In the genomic region with DNA sequence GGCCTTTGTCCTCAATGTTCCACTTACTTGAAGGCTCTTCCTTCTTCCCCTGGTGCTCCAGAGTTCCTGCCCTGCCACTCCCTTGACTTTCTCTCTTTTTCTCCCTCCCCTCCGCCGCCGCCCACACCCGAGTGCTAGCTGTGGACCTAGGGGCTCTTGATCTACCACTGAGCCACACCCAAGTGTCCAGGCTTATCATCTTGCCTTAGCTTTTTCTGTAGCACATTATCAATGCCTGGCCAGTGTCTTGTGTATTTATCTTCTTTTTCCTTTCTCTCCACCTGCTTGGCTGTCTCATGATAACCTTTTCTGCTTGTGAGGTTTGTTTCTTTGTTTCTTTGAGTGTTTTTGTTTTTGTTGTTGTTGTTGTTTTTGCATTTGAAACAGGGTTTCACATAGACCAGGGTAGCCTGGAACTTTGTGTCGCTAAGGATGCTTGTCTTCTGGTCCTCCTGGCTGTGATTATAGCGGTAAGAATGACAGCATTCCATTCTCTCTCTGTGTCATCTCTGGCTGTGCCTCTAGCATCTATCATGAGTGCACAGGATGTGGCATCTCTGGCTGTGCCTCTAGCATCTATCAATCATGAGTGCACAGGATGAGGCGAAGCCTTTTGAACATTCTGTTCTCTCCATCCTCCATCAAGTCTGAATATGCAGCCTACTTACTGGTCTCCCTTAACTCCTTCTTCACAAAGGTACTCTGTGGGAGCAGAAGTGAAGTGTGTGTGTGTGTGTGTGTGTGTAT, we compare ENCODE assay signal across 11 mouse cellular contexts. TPM values are rescaled to one million over a fixed set of nuclear protein-coding genes. Genes with fewer than 3 reads are reported as not detected.
DNase-seq lines count a peak whose midpoint lies in the region; ATAC-seq and TF ChIP-seq lines count a peak whose summit lies in the region.
"Had no signal": no experiment of that assay in that cellular context is flagged by ENCODE, and none has a peak within 500 bp of the region (broad histone marks: within the 10 kb centered on the region; RNA-seq: fewer than 3 reads in every experiment).

A gene (minus strand): TSS at position 68 of the 747 bp plus-strand sequence.

- intact Hi-C loops in left cerebral cortex, postnatal 36 days (cut with DNase I), result no loop called here

- no peak within 1 kb of the TSS; the same call in 1 of the 2 replicates for H3K9ac ChIP-seq in forebrain, embryonic 11.5 days (ENCODE audit: low read length)
- no peak within 1 kb of the TSS for H3K9ac ChIP-seq in forebrain, embryonic 15.5 days (replicated peaks)
- H3K9ac ChIP-seq in liver, embryonic 14.5 days (replicated peaks), result peak within 1 kb of the TSS; percentile 85
- H3K9ac ChIP-seq: neural tube, embryonic 13.5 days had no signal

- no peak for DNase-seq in forebrain, embryonic 11.5 days (ENCODE audit: low spot score)
- DNase-seq in CD4-positive, CD25-positive, alpha-beta regulatory T cell, adult 2 months (ENCODE audit: low read depth, low spot score), result peak; percentile 81
- DNase-seq in embryonic facial prominence, embryonic 10.5 days (ENCODE audit: low spot score), result no peak
- peak; percentile 86 to 89 (median 86) for DNase-seq in liver, embryonic 14.5 days (ENCODE audit: low read depth in 3 of 3, low spot score in 3 of 3)
- DNase-seq in gastrocnemius, adult 8-10 months (ENCODE audit: low spot score in 2 of 2), result no peak
- no peak for DNase-seq in left cerebral cortex, postnatal 36 days (ENCODE audit: low spot score in 2 of 2)
- DNase-seq in heart, adult 8-10 months (ENCODE audit: low spot score), result no peak
- DNase-seq: cerebellum, adult 9-11 months; heart, postnatal 36 days had no signal

- WGBS in forebrain, embryonic 11.5 days, result 81% methylated on average over 7 of the region's 7 CpGs
- WGBS in forebrain, embryonic 15.5 days, result 76% methylated on average over 7 of the region's 7 CpGs
- 72% methylated on average over 7 of the region's 7 CpGs for WGBS in embryonic facial prominence, embryonic 10.5 days
- 16% methylated on average over 7 of the region's 7 CpGs for WGBS in liver, embryonic 14.5 days (ENCODE audit: insufficient replicate concordance)

- H3K27ac ChIP-seq in forebrain, embryonic 11.5 days (ENCODE audit: low read depth, low read length), result peak within 1 kb of the TSS; percentile 31
- no peak within 1 kb of the TSS for H3K27ac ChIP-seq in forebrain, embryonic 15.5 days (replicated peaks)
- H3K27ac ChIP-seq in embryonic facial prominence, embryonic 10.5 days (replicated peaks), result peak within 1 kb of the TSS; percentile 59; the same call in 1 of the 2 replicates
- H3K27ac ChIP-seq in liver, embryonic 14.5 days, result peak within 1 kb of the TSS; percentile 88
- H3K27ac ChIP-seq: neural tube, embryonic 13.5 days had no signal

- no peaks in the 10 kb centered on the region for H3K9me3 ChIP-seq in forebrain, embryonic 11.5 days (ENCODE audit: control insufficient read depth, low read length)
- H3K9me3 ChIP-seq in forebrain, embryonic 15.5 days, result no peaks in the 10 kb centered on the region
- peaks cover 3% of the 10 kb centered on the region; the same call in 1 of the 2 replicates for H3K9me3 ChIP-seq in embryonic facial prominence, embryonic 10.5 days
- H3K9me3 ChIP-seq in liver, embryonic 14.5 days (ENCODE audit: control insufficient read depth, low read length), result no peaks in the 10 kb centered on the region
- H3K9me3 ChIP-seq: neural tube, embryonic 13.5 days had no signal

- no peaks in the 10 kb centered on the region for H3K36me3 ChIP-seq in forebrain, embryonic 11.5 days (ENCODE audit: control insufficient read depth, insufficient read depth, low read length)
- H3K36me3 ChIP-seq in forebrain, embryonic 15.5 days, result no peaks in the 10 kb centered on the region
- no peaks in the 10 kb centered on the region for H3K36me3 ChIP-seq in embryonic facial prominence, embryonic 10.5 days (replicated peaks)
- H3K36me3 ChIP-seq in liver, embryonic 14.5 days (replicated peaks; ENCODE audit: control insufficient read depth, insufficient read depth, low read depth), result peaks cover 10% of the 10 kb centered on the region; the same call in 1 of the 2 replicates
- H3K36me3 ChIP-seq: neural tube, embryonic 13.5 days had no signal

- H3K27me3 ChIP-seq in forebrain, embryonic 11.5 days (ENCODE audit: control insufficient read depth, insufficient read depth, low read length), result peaks cover 14% of the 10 kb centered on the region
- H3K27me3 ChIP-seq in forebrain, embryonic 15.5 days, result peaks cover 16% of the 10 kb centered on the region
- H3K27me3 ChIP-seq in embryonic facial prominence, embryonic 10.5 days (replicated peaks; ENCODE audit: low read depth, poor library complexity, severe bottlenecking), result peaks cover 55% of the 10 kb centered on the region
- H3K27me3 ChIP-seq in liver, embryonic 14.5 days (ENCODE audit: control insufficient read depth, insufficient read depth, low read length), result no peaks in the 10 kb centered on the region

- H3K4me1 ChIP-seq in forebrain, embryonic 11.5 days (replicated peaks; ENCODE audit: control insufficient read depth, insufficient read depth, low read length), result peaks cover 6% of the 10 kb centered on the region; the same call in 1 of the 2 replicates
- H3K4me1 ChIP-seq in forebrain, embryonic 15.5 days, result peaks cover 9% of the 10 kb centered on the region; the same call in 1 of the 2 replicates
- H3K4me1 ChIP-seq in embryonic facial prominence, embryonic 10.5 days, result peaks cover 27% of the 10 kb centered on the region
- H3K4me1 ChIP-seq in liver, embryonic 14.5 days (replicated peaks; ENCODE audit: control insufficient read depth in 2 of 2, insufficient read depth in 2 of 2, low read length in 1 of 2), result peaks cover 35 to 47% of the 10 kb centered on the region in 2 experiments

- no peak within 1 kb of the TSS for H3K4me2 ChIP-seq in forebrain, embryonic 11.5 days (ENCODE audit: low read depth, low read length, severe bottlenecking)
- H3K4me2 ChIP-seq in forebrain, embryonic 15.5 days (replicated peaks), result no peak within 1 kb of the TSS
- H3K4me2 ChIP-seq in liver, embryonic 14.5 days (ENCODE audit: low read depth), result peak within 1 kb of the TSS; percentile 99
- H3K4me2 ChIP-seq: neural tube, embryonic 13.5 days had no signal

- TF ChIP-seq EP300 in liver, embryonic 14.5 days (IDR thresholded peaks at IDR 0.05; ENCODE audit: low read depth), result peak; percentile 98

- H3K4me3 ChIP-seq in forebrain, embryonic 11.5 days (ENCODE audit: low read depth, low read length), result peak within 1 kb of the TSS; percentile 10; the same call in 1 of the 2 replicates
- H3K4me3 ChIP-seq in forebrain, embryonic 15.5 days, result no peak within 1 kb of the TSS
- peak within 1 kb of the TSS; percentile 6; the same call in 1 of the 2 replicates for H3K4me3 ChIP-seq in embryonic facial prominence, embryonic 10.5 days
- peak within 1 kb of the TSS; percentile 71 to 76 for H3K4me3 ChIP-seq in liver, embryonic 14.5 days (ENCODE audit: insufficient read depth in 1 of 2, low read depth in 2 of 2, low read length in 2 of 2)
- H3K4me3 ChIP-seq: neural tube, embryonic 13.5 days had no signal

- no peak for TF ChIP-seq CTCF in liver, embryonic 14.5 days (IDR thresholded peaks at IDR 0.05; ENCODE audit: low read depth)

- ATAC-seq in forebrain, embryonic 11.5 days (replicated peaks; ENCODE audit: low FRiP score), result no peak
- no peak for ATAC-seq in forebrain, embryonic 15.5 days (replicated peaks)
- peak; percentile 84 for ATAC-seq in liver, embryonic 14.5 days (ENCODE audit: insufficient read depth)

RNA-seq across cellular contexts. Expression of the gene that starts here (rescaled TPM):
- polyA plus RNA-seq in forebrain, embryonic 11.5 days (2014; fragmentation: Nextera tagmentation; extraction: Ambion mirVana), result 17.8 and 20.7 TPM in 2 replicates
- polyA plus RNA-seq in forebrain, embryonic 15.5 days (2015; fragmentation: Nextera tagmentation; extraction: Ambion mirVana), result 0.17 and 0.84 TPM in 2 replicates
- polyA plus RNA-seq in embryonic facial prominence, embryonic 10.5 days (2016; fragmentation: Nextera tagmentation; extraction: Ambion mirVana), result 16.6 and 17.5 TPM in 2 replicates
- 181 and 203 TPM in 2 replicates for polyA plus RNA-seq in liver, embryonic 14.5 days (2012; rRNA removed)
- polyA plus RNA-seq in liver, embryonic 14.5 days (2014; fragmentation: Nextera tagmentation; extraction: Ambion mirVana), result 195 and 196 TPM in 2 replicates
- 1 to 10 TPM in 2 of 4 experiments, under 1 TPM in 2; 0.17 to 2.9 (median 1.4) TPM for total RNA-seq in gastrocnemius, adult 8-10 months (2022)
- under 1 TPM in 1 of 2 experiments, not detected in 1; 0.62 TPM for total RNA-seq in left cerebral cortex, postnatal 36 days (2021)
- total RNA-seq in heart, adult 8-10 months (2022), result 1 to 10 TPM in 3 of 4 experiments, under 1 TPM in 1; 0.98 to 1.6 (median 1.2) TPM

Comparison
In these comparisons a context has a peak if more than half of its experiments do, and no peak if none do; other contexts are left out.
1. DNase-seq: peak in CD4-positive, CD25-positive, alpha-beta regulatory T cell, adult 2 months (single experiment) and liver, embryonic 14.5 days (3 of 3); none in forebrain, embryonic 11.5 days (single experiment), embryonic facial prominence, embryonic 10.5 days (single experiment), gastrocnemius, adult 8-10 months (0 of 2), left cerebral cortex, postnatal 36 days (0 of 2) and heart, adult 8-10 months (single experiment).